Mouse (Mus musculus): ENCODE results near the gene Cdx4. TPM values are rescaled to one million over a fixed set of nuclear protein-coding genes. Genes with fewer than 3 reads are reported as not detected.

Gene Cdx4
- total RNA-seq (2023; ENCODE audit: inconsistent age) = not detected in 4 replicates

DNA sequence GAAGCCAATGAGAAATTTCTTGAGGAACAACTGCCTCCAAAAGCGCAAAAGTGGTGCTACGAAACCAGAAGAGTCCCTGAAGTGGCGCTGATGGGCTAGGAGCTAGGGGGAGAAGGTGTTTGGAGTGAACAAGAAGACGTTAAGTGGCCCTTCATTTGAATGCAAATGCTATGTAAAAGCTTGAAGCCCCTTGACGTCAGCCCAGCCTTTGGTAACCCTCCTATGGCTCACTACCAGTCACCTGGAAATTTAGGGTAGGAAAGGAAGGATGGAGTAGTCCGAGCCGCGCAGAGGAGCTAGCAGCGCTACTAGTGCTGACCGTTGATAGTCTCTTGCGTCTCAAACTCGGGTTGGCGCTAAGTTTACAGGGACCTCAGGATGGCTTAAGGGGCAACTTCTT, at the start of gene Cdx4:
TSS of gene Cdx4 (plus strand) at position 253 of the 400 bp plus-strand sequence.

DNA sequence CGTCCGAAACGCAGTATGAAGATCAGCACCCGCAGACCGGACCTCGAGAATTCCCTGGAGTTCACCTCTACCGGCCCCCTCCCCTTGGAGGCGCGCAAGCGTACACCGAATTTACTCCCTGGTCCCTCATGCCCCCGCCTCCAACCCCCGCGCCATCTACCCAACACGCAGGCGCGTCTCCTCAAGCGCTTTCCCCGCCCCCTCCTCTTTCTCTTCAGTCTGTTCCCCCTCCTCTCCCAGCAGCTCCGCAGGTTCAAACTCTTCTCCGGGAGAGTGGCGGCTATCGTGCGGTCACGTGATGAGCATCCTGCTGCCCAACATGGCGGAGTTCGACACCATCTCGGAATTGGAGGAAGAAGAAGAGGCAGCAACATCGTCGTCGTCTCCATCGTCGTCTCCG, 35.1 kb downstream of the Cdx4 start, which contains the start of gene Chic1:
TSS of gene Chic1 (plus strand) at position 190 of the 400 bp plus-strand sequence.

Other genes starting within 250 kb of the Cdx4 start
- gene Nap1l2, start 134.8 kb upstream of the Cdx4 start, total RNA-seq (2023; ENCODE audit: inconsistent age) = not detected in 4 replicates
- 1.2 to 1.4 TPM (median 1.4 TPM) in 4 replicates for gene Chic1, start 35.1 kb downstream of the Cdx4 start, total RNA-seq (2023; ENCODE audit: inconsistent age)
- not detected in 4 replicates for gene Tsx, start 93.1 kb downstream of the Cdx4 start, total RNA-seq (2023; ENCODE audit: inconsistent age)
- gene Gm26992, start 100.6 kb downstream of the Cdx4 start, total RNA-seq (2023; ENCODE audit: inconsistent age) = not detected in 4 replicates